Mouse (Mus musculus): ENCODE data around the gene Gm16253. TPM values are rescaled to one million over a fixed set of nuclear protein-coding genes. Genes with fewer than 3 reads are reported as not detected.
A peak's percentile ranks its signal among the peaks of the same experiment; 100 is the strongest.

The Gm16253 gene
- polyA plus RNA-seq, 1 experiment: 0.20 TPM

DNA sequence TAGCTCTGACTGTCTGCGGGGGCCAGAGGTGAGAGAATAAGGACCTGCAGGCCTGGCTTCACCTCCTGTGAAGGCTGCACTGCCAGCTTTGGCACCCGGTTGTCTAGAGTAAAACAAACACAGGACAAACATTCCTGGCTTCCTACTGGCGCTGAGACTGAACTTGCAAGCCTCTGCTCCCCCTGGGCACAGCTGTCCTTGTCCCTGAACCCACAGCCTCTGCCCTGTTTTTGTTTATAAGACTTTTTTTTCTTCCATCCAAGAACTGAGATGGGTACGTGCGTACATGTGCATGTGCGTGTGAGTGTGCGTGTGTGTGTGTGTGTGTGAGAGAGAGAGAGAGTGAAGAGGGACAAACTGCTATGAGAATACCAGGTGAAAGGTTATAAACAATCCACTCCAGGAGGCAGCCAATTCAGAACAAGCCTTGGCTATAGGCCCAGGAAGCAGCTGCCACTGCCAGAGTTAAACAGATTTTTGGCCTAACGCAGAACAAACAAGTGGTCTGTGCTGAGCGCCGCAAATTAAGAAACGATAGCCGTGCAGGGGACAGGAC, 21.7 kb upstream of the Gm16253 start:
- no peak overlapping the region for H3ac ChIP-seq (ENCODE audit: control insufficient read depth, insufficient read length, low read depth)
- H3K79me3 ChIP-seq (ENCODE audit: low read depth): no peaks in the 10 kb centered on the region
- TF ChIP-seq USF1 (IDR thresholded peaks at IDR 0.05; ENCODE audit: low read depth) (no peak), MYOG (IDR thresholded peaks at IDR 0.05; ENCODE audit: control insufficient read depth, extremely low read depth, insufficient read length) (no peak), CTCF (IDR thresholded peaks at IDR 0.05; ENCODE audit: control insufficient read depth, insufficient read depth, insufficient read length) (no peak), MYOD1 (IDR thresholded peaks at IDR 0.05; ENCODE audit: control insufficient read depth, insufficient read length, low read depth) (no peak), FOSL1 (IDR thresholded peaks at IDR 0.05; ENCODE audit: insufficient read depth, low read length, poor library complexity, severe bottlenecking) (no peak), MAX (IDR thresholded peaks at IDR 0.05) (no peak), CEBPB (IDR thresholded peaks at IDR 0.05; ENCODE audit: low read depth) (no peak)
- H3K27me3 ChIP-seq (ENCODE audit: control insufficient read depth, insufficient read depth, insufficient read length): no peaks in the 10 kb centered on the region
- H3K36me3 ChIP-seq (ENCODE audit: control insufficient read depth, insufficient read depth): no peaks in the 10 kb centered on the region
- H3K4me3 ChIP-seq (ENCODE audit: insufficient read depth, poor library complexity, severe bottlenecking): no peak overlapping the region
- no peaks in the 10 kb centered on the region for H3K79me2 ChIP-seq (ENCODE audit: control insufficient read depth, insufficient read depth)

DNA sequence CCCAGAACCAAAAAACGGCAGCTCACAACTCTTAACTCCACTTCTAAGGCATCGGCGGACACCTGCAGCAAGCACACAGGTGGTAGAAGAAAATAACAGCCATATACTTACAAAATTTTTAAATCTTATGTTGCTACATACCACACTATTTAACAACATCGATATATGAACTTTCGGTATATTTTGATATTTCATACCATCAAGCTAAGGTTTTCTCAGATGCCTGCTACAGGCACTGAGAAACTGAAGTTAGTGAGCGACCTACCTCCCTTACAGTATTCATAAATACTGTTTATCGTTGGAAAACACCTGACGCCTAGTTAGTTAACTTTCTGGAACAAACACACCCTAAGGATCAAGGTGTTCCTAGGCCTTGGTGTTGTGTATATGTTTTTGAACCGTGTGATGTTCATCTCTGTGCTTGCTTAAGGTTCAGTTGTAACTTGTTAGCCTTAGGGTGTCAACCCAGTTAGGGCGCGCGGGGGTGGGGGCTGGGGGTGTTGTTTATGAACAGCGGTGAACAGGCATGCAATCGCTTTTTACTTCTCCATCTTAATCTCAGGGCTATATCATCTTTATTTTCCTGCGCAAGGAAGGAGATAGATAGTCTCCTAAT, 20.7 kb upstream of the Gm16253 start:
- no peak for TF ChIP-seq FOSL1 (IDR thresholded peaks at IDR 0.05; ENCODE audit: insufficient read depth, low read length, poor library complexity, severe bottlenecking)
- TF ChIP-seq CTCF (IDR thresholded peaks at IDR 0.05; ENCODE audit: control insufficient read depth, insufficient read depth, insufficient read length): no peak
- no peak for TF ChIP-seq MAX (IDR thresholded peaks at IDR 0.05)
- TF ChIP-seq CEBPB (IDR thresholded peaks at IDR 0.05; ENCODE audit: low read depth): no peak
- Histone ChIP-seq H3ac (ENCODE audit: control insufficient read depth, insufficient read length, low read depth) (no peak overlapping the region), H3K79me2 (ENCODE audit: control insufficient read depth, insufficient read depth) (no peaks in the 10 kb centered on the region), H3K79me3 (ENCODE audit: low read depth) (no peaks in the 10 kb centered on the region), H3K36me3 (ENCODE audit: control insufficient read depth, insufficient read depth) (no peaks in the 10 kb centered on the region), H3K4me3 (ENCODE audit: insufficient read depth, poor library complexity, severe bottlenecking) (no peak overlapping the region), H3K27me3 (ENCODE audit: control insufficient read depth, insufficient read depth, insufficient read length) (no peaks in the 10 kb centered on the region)

- TF ChIP-seq FOSL1 (IDR thresholded peaks at IDR 0.05; ENCODE audit: insufficient read depth, low read length, poor library complexity, severe bottlenecking): no peak
- TF ChIP-seq USF1 (IDR thresholded peaks at IDR 0.05; ENCODE audit: low read depth): no peak
- TF ChIP-seq CTCF (IDR thresholded peaks at IDR 0.05; ENCODE audit: control insufficient read depth, insufficient read depth, insufficient read length): no peak
- no peak for TF ChIP-seq MAX (IDR thresholded peaks at IDR 0.05)
- TF ChIP-seq MYOG (IDR thresholded peaks at IDR 0.05; ENCODE audit: control insufficient read depth, extremely low read depth, insufficient read length): no peak
- no peak for TF ChIP-seq CEBPB (IDR thresholded peaks at IDR 0.05; ENCODE audit: low read depth)
- TF ChIP-seq MYOD1 (IDR thresholded peaks at IDR 0.05; ENCODE audit: control insufficient read depth, insufficient read length, low read depth): no peak
- H3K36me3 ChIP-seq (ENCODE audit: control insufficient read depth, insufficient read depth): no peaks in the 10 kb centered on the region
- peak overlapping the region; percentile 34 for H3ac ChIP-seq (ENCODE audit: control insufficient read depth, insufficient read length, low read depth)
- no peaks in the 10 kb centered on the region for H3K79me2 ChIP-seq (ENCODE audit: control insufficient read depth, insufficient read depth)
- no peaks in the 10 kb centered on the region for H3K79me3 ChIP-seq (ENCODE audit: low read depth)
- peak overlapping the region; percentile 36 for H3K4me3 ChIP-seq (ENCODE audit: insufficient read depth, poor library complexity, severe bottlenecking)
- H3K27me3 ChIP-seq (ENCODE audit: control insufficient read depth, insufficient read depth, insufficient read length): no peaks in the 10 kb centered on the region
Measured at GRCm38 (mm10) chr3:96556651-96557635, 19.8 kb upstream of the Gm16253 start.

- peak; percentile 97 for TF ChIP-seq MAX (IDR thresholded peaks at IDR 0.05)
- no peak for TF ChIP-seq MYOG (IDR thresholded peaks at IDR 0.05; ENCODE audit: control insufficient read depth, extremely low read depth, insufficient read length)
- peak; percentile 9 for TF ChIP-seq USF1 (IDR thresholded peaks at IDR 0.05; ENCODE audit: low read depth)
- H3K79me2 ChIP-seq (ENCODE audit: control insufficient read depth, insufficient read depth): no peaks in the 10 kb centered on the region
- H3K36me3 ChIP-seq (ENCODE audit: control insufficient read depth, insufficient read depth): no peaks in the 10 kb centered on the region
- no peaks in the 10 kb centered on the region for H3K79me3 ChIP-seq (ENCODE audit: low read depth)
- peak within 1 kb of the TSS; percentile 53 for H3ac ChIP-seq (ENCODE audit: control insufficient read depth, insufficient read length, low read depth)
- peak within 1 kb of the TSS; percentile 36 for H3K4me3 ChIP-seq (ENCODE audit: insufficient read depth, poor library complexity, severe bottlenecking)
- H3K27me3 ChIP-seq (ENCODE audit: control insufficient read depth, insufficient read depth, insufficient read length): no peaks in the 10 kb centered on the region
Measured at GRCm38 (mm10) chr3:96557694-96558093, 19.1 kb upstream of the Gm16253 start, which contains the start of gene Txnip. Gene Txnip, plus strand, starts transcription at chr3:96557957.

GRCm38 (mm10) chr3:96558159-96558558, 18.6 kb upstream of the Gm16253 start:
- H3K79me3 ChIP-seq (ENCODE audit: low read depth): no peaks in the 10 kb centered on the region
- H3K36me3 ChIP-seq (ENCODE audit: control insufficient read depth, insufficient read depth): no peaks in the 10 kb centered on the region
- peak overlapping the region; percentile 53 for H3ac ChIP-seq (ENCODE audit: control insufficient read depth, insufficient read length, low read depth)
- no peaks in the 10 kb centered on the region for H3K27me3 ChIP-seq (ENCODE audit: control insufficient read depth, insufficient read depth, insufficient read length)
- H3K79me2 ChIP-seq (ENCODE audit: control insufficient read depth, insufficient read depth): no peaks in the 10 kb centered on the region
- peak overlapping the region; percentile 36 for H3K4me3 ChIP-seq (ENCODE audit: insufficient read depth, poor library complexity, severe bottlenecking)
- TF ChIP-seq MAX (IDR thresholded peaks at IDR 0.05) (no peak), FOSL1 (IDR thresholded peaks at IDR 0.05; ENCODE audit: insufficient read depth, low read length, poor library complexity, severe bottlenecking) (no peak), MYOG (IDR thresholded peaks at IDR 0.05; ENCODE audit: control insufficient read depth, extremely low read depth, insufficient read length) (no peak), CEBPB (IDR thresholded peaks at IDR 0.05; ENCODE audit: low read depth) (no peak), CTCF (IDR thresholded peaks at IDR 0.05; ENCODE audit: control insufficient read depth, insufficient read depth, insufficient read length) (no peak), USF1 (IDR thresholded peaks at IDR 0.05; ENCODE audit: low read depth) (no peak), MYOD1 (IDR thresholded peaks at IDR 0.05; ENCODE audit: control insufficient read depth, insufficient read length, low read depth) (no peak)
